Mouse (Mus musculus): Measurements from ENCODE around the gene Cnnm3. TPM values are rescaled to one million over a fixed set of nuclear protein-coding genes. Genes with fewer than 3 reads are reported as not detected.

Cnnm3 gene
- polyA plus RNA-seq, 1 experiment from 2014 or later, result 3.5 TPM

- H3K9ac ChIP-seq (replicated peaks; ENCODE audit: low read length), result no peak overlapping the region
- no peak overlapping the region for H3K27ac ChIP-seq (replicated peaks; ENCODE audit: low read depth, low read length)
- DNase-seq (ENCODE audit: low spot score), result no peak
- 68% methylated on average over 6 of the region's 6 CpGs for WGBS
- H3K4me1 ChIP-seq (ENCODE audit: control insufficient read depth, insufficient read depth, low read length), result no peaks in the 10 kb centered on the region
- H3K36me3 ChIP-seq (replicated peaks; ENCODE audit: control insufficient read depth, insufficient read depth, low read depth, low read length), result no peaks in the 10 kb centered on the region
- H3K27me3 ChIP-seq (ENCODE audit: control insufficient read depth, insufficient read depth, low read length), result no peaks in the 10 kb centered on the region
- no peak for ATAC-seq (replicated peaks; ENCODE audit: insufficient number of reproducible peaks, low FRiP score, low TSS enrichment, low read depth)
- H3K4me2 ChIP-seq (ENCODE audit: low read depth, low read length), result no peak overlapping the region
- no peaks in the 10 kb centered on the region for H3K9me3 ChIP-seq (replicated peaks; ENCODE audit: control insufficient read depth, low read length)
- H3K4me3 ChIP-seq (ENCODE audit: low read depth, low read length), result no peak overlapping the region
Observed at GRCm38 (mm10) chr1:36489661-36490060, 22.0 kb upstream of the Cnnm3 start.

GRCm38 (mm10) chr1:36492416-36493139, 19.1 kb upstream of the Cnnm3 start:
- H3K4me1 ChIP-seq (ENCODE audit: control insufficient read depth, insufficient read depth, low read length), result no peaks in the 10 kb centered on the region
- DNase-seq (ENCODE audit: low spot score), result peak; percentile 55
- H3K27ac ChIP-seq (replicated peaks; ENCODE audit: low read depth, low read length), result no peak overlapping the region
- H3K27me3 ChIP-seq (ENCODE audit: control insufficient read depth, insufficient read depth, low read length), result no peaks in the 10 kb centered on the region
- no peak overlapping the region for H3K4me3 ChIP-seq (ENCODE audit: low read depth, low read length)
- no peak overlapping the region for H3K9ac ChIP-seq (replicated peaks; ENCODE audit: low read length)
- H3K9me3 ChIP-seq (replicated peaks; ENCODE audit: control insufficient read depth, low read length), result no peaks in the 10 kb centered on the region
- WGBS, result 41% methylated on average over 9 of the region's 9 CpGs
- no peaks in the 10 kb centered on the region for H3K36me3 ChIP-seq (replicated peaks; ENCODE audit: control insufficient read depth, insufficient read depth, low read depth, low read length)
- H3K4me2 ChIP-seq (ENCODE audit: low read depth, low read length), result no peak overlapping the region
- peak; percentile 78; the same call in 1 of the 2 replicates for ATAC-seq (replicated peaks; ENCODE audit: insufficient number of reproducible peaks, low FRiP score, low TSS enrichment, low read depth)

GRCm38 (mm10) chr1:36493299-36493698, 18.4 kb upstream of the Cnnm3 start:
- WGBS, result 44% methylated on average over 6 of the region's 6 CpGs
- no peaks in the 10 kb centered on the region for H3K36me3 ChIP-seq (replicated peaks; ENCODE audit: control insufficient read depth, insufficient read depth, low read depth, low read length)
- no peak overlapping the region for H3K9ac ChIP-seq (replicated peaks; ENCODE audit: low read length)
- no peak overlapping the region for H3K4me2 ChIP-seq (ENCODE audit: low read depth, low read length)
- no peaks in the 10 kb centered on the region for H3K9me3 ChIP-seq (replicated peaks; ENCODE audit: control insufficient read depth, low read length)
- no peaks in the 10 kb centered on the region for H3K4me1 ChIP-seq (ENCODE audit: control insufficient read depth, insufficient read depth, low read length)
- DNase-seq (ENCODE audit: low spot score) (peak; percentile 53), ATAC-seq (replicated peaks; ENCODE audit: insufficient number of reproducible peaks, low FRiP score, low TSS enrichment, low read depth) (no peak)
- no peaks in the 10 kb centered on the region for H3K27me3 ChIP-seq (ENCODE audit: control insufficient read depth, insufficient read depth, low read length)
- no peak overlapping the region for H3K4me3 ChIP-seq (ENCODE audit: low read depth, low read length)
- no peak overlapping the region for H3K27ac ChIP-seq (replicated peaks; ENCODE audit: low read depth, low read length)

- H3K9ac ChIP-seq (replicated peaks; ENCODE audit: low read length), result no peak overlapping the region
- ATAC-seq (replicated peaks; ENCODE audit: insufficient number of reproducible peaks, low FRiP score, low TSS enrichment, low read depth), result no peak
- WGBS, result 54% methylated on average over 2 of the region's 2 CpGs
Observed at GRCm38 (mm10) chr1:36496719-36497118, 14.9 kb upstream of the Cnnm3 start.

GRCm38 (mm10) chr1:36497312-36497711, 14.4 kb upstream of the Cnnm3 start:
- Histone ChIP-seq H3K4me1 (ENCODE audit: control insufficient read depth, insufficient read depth, low read length) (no peaks in the 10 kb centered on the region), H3K36me3 (replicated peaks; ENCODE audit: control insufficient read depth, insufficient read depth, low read depth, low read length) (no peaks in the 10 kb centered on the region; the same call in 1 of the 2 replicates), H3K4me2 (ENCODE audit: low read depth, low read length) (no peak overlapping the region), H3K9ac (replicated peaks; ENCODE audit: low read length) (no peak overlapping the region), H3K27me3 (ENCODE audit: control insufficient read depth, insufficient read depth, low read length) (no peaks in the 10 kb centered on the region), H3K4me3 (ENCODE audit: low read depth, low read length) (no peak overlapping the region), H3K27ac (replicated peaks; ENCODE audit: low read depth, low read length) (no peak overlapping the region), H3K9me3 (replicated peaks; ENCODE audit: control insufficient read depth, low read length) (no peaks in the 10 kb centered on the region)
- 76% methylated on average over 2 of the region's 2 CpGs for WGBS
- no peak for DNase-seq (ENCODE audit: low spot score)
- no peak for ATAC-seq (replicated peaks; ENCODE audit: insufficient number of reproducible peaks, low FRiP score, low TSS enrichment, low read depth)

More at GRCm38 (mm10) chr1:36496719-36497118, 14.9 kb upstream of the Cnnm3 start:
- Histone ChIP-seq H3K4me1 (ENCODE audit: control insufficient read depth, insufficient read depth, low read length) (no peaks in the 10 kb centered on the region), H3K9me3 (replicated peaks; ENCODE audit: control insufficient read depth, low read length) (no peaks in the 10 kb centered on the region), H3K27me3 (ENCODE audit: control insufficient read depth, insufficient read depth, low read length) (no peaks in the 10 kb centered on the region), H3K4me3 (ENCODE audit: low read depth, low read length) (no peak overlapping the region), H3K4me2 (ENCODE audit: low read depth, low read length) (no peak overlapping the region), H3K36me3 (replicated peaks; ENCODE audit: control insufficient read depth, insufficient read depth, low read depth, low read length) (no peaks in the 10 kb centered on the region; the same call in 1 of the 2 replicates), H3K27ac (replicated peaks; ENCODE audit: low read depth, low read length) (no peak overlapping the region)
- DNase-seq (ENCODE audit: low spot score), result no peak

- Histone ChIP-seq H3K4me2 (ENCODE audit: low read depth, low read length) (no peak overlapping the region), H3K4me3 (ENCODE audit: low read depth, low read length) (no peak overlapping the region), H3K9ac (replicated peaks; ENCODE audit: low read length) (no peak overlapping the region), H3K36me3 (replicated peaks; ENCODE audit: control insufficient read depth, insufficient read depth, low read depth, low read length) (no peaks in the 10 kb centered on the region; the same call in 1 of the 2 replicates), H3K27me3 (ENCODE audit: control insufficient read depth, insufficient read depth, low read length) (no peaks in the 10 kb centered on the region), H3K27ac (replicated peaks; ENCODE audit: low read depth, low read length) (no peak overlapping the region), H3K4me1 (ENCODE audit: control insufficient read depth, insufficient read depth, low read length) (no peaks in the 10 kb centered on the region), H3K9me3 (replicated peaks; ENCODE audit: control insufficient read depth, low read length) (no peaks in the 10 kb centered on the region)
- 0 out of 2 replicates have a peak, but pooled peaks have one; percentile 9 for ATAC-seq (replicated peaks; ENCODE audit: insufficient number of reproducible peaks, low FRiP score, low TSS enrichment, low read depth)
- DNase-seq (ENCODE audit: low spot score), result peak; percentile 85
- WGBS, result 1% methylated on average over 3 of the region's 3 CpGs
Observed at GRCm38 (mm10) chr1:36501261-36501660, 10.4 kb upstream of the Cnnm3 start.

- Histone ChIP-seq H3K4me2 (ENCODE audit: low read depth, low read length) (no peak overlapping the region), H3K27ac (replicated peaks; ENCODE audit: low read depth, low read length) (no peak overlapping the region), H3K36me3 (replicated peaks; ENCODE audit: control insufficient read depth, insufficient read depth, low read depth, low read length) (no peaks in the 10 kb centered on the region), H3K27me3 (ENCODE audit: control insufficient read depth, insufficient read depth, low read length) (no peaks in the 10 kb centered on the region), H3K4me3 (ENCODE audit: low read depth, low read length) (no peak overlapping the region), H3K9me3 (replicated peaks; ENCODE audit: control insufficient read depth, low read length) (no peaks in the 10 kb centered on the region), H3K4me1 (ENCODE audit: control insufficient read depth, insufficient read depth, low read length) (no peaks in the 10 kb centered on the region), H3K9ac (replicated peaks; ENCODE audit: low read length) (no peak overlapping the region)
- DNase-seq (ENCODE audit: low spot score) (no peak), ATAC-seq (replicated peaks; ENCODE audit: insufficient number of reproducible peaks, low FRiP score, low TSS enrichment, low read depth) (no peak)
- 86% methylated on average over 5 of the region's 5 CpGs for WGBS
Observed at GRCm38 (mm10) chr1:36508238-36508637, 3.4 kb upstream of the Cnnm3 start.

GRCm38 (mm10) chr1:36512089-36512965, 660 bp downstream of the Cnnm3 start:
- Histone ChIP-seq H3K27me3 (ENCODE audit: control insufficient read depth, insufficient read depth, low read length) (no peaks in the 10 kb centered on the region), H3K9me3 (replicated peaks; ENCODE audit: control insufficient read depth, low read length) (no peaks in the 10 kb centered on the region), H3K36me3 (replicated peaks; ENCODE audit: control insufficient read depth, insufficient read depth, low read depth, low read length) (no peaks in the 10 kb centered on the region), H3K4me3 (ENCODE audit: low read depth, low read length) (peak overlapping the region; percentile 92), H3K9ac (replicated peaks; ENCODE audit: low read length) (peak overlapping the region; percentile 84), H3K27ac (replicated peaks; ENCODE audit: low read depth, low read length) (peak overlapping the region; percentile 96), H3K4me1 (ENCODE audit: control insufficient read depth, insufficient read depth, low read length) (no peaks in the 10 kb centered on the region), H3K4me2 (ENCODE audit: low read depth, low read length) (peak overlapping the region; percentile 91)
- ATAC-seq (replicated peaks; ENCODE audit: insufficient number of reproducible peaks, low FRiP score, low TSS enrichment, low read depth), result peak; percentile 75
- under 1% methylated on average over 80 of the region's 126 CpGs for WGBS
- DNase-seq (ENCODE audit: low spot score), result peak; percentile 61
